Mouse (Mus musculus) midbrain, embryonic 12.5 days (tissue): ENCODE results near the gene Mospd3. TPM values are rescaled to one million over a fixed set of nuclear protein-coding genes. Genes with fewer than 3 reads are reported as not detected.
A peak's percentile ranks its signal among the peaks of the same experiment; 100 is the strongest.
"Not testable (repeated sequence)": the region's sequence is repeated elsewhere in the genome, so short reads cannot be mapped to it uniquely, and the experiment has no call there.

Experiments
- ATAC-seq: fragments of 200-750 bp; cut with Nextera tagmentation; 2 replicates; pipeline ENCODE4 v1.8.0; 2017; ENCODE audit warnings: low read depth, moderate TSS enrichment, moderate library complexity; ENCODE audit not compliant: low FRiP score
- H3K27ac ChIP-seq: fragments of 300-500 bp; sonication (generic); replicated peaks from 2 replicates; pipeline ENCODE4 v1.5.1; 2016; ENCODE audit warnings: mild to moderate bottlenecking
- H3K27me3 ChIP-seq: fragments of 300-500 bp; sonication (generic); 2 replicates; pipeline ENCODE4 v1.6.1; 2016; ENCODE audit warnings: mild to moderate bottlenecking
- H3K36me3 ChIP-seq: fragments of 300-500 bp; sonication (generic); 2 replicates; pipeline ENCODE4 v1.6.1; 2016
- H3K4me1 ChIP-seq: fragments of 300-500 bp; sonication (generic); 2 replicates; pipeline ENCODE4 v1.6.1; 2016
- H3K4me2 ChIP-seq: fragments of 300-500 bp; sonication (generic); replicated peaks from 2 replicates; pipeline ENCODE4 v1.6.1; 2016; ENCODE audit warnings: mild to moderate bottlenecking, moderate library complexity
- H3K4me3 ChIP-seq: fragments of 300-500 bp; sonication (generic); 2 replicates; pipeline ENCODE4 v1.5.1; 2016; ENCODE audit warnings: mild to moderate bottlenecking
- H3K9ac ChIP-seq: fragments of 300-500 bp; sonication (generic); replicated peaks from 2 replicates; pipeline ENCODE4 v1.6.1; 2016; ENCODE audit warnings: mild to moderate bottlenecking, moderate library complexity
- H3K9me3 ChIP-seq: fragments of 300-500 bp; sonication (generic); 2 replicates; pipeline ENCODE4 v1.6.1; 2016; ENCODE audit warnings: mild to moderate bottlenecking
- WGBS: fragments of 180-500 bp; shearing (Covaris S2); methylation state at CpG from one replicate; pipeline ENCODE4 v1.1.7; 2016; 5-methylcytosine and 5-hydroxymethylcytosine counted together
- polyA plus RNA-seq: library from polyadenylated mRNA; unstranded; fragments of >200 nt; fragmentation: Nextera tagmentation; extraction: Ambion mirVana; gene quantifications from 2 replicates; pipeline ENCODE4 v1.2.1, GENCODE M21; 2016

Mospd3 gene
- polyA plus RNA-seq, 1 experiment from 2014 or later, result 31.9 TPM

GRCm38 (mm10) chr5:137633397-137634084, 32.7 kb upstream of the Mospd3 start:
- H3K4me2 ChIP-seq, result no peak overlapping the region
- 84% methylated on average over 12 of the region's 12 CpGs for WGBS

GRCm38 (mm10) chr5:137631591-137631990, 30.7 kb upstream of the Mospd3 start:
- H3K4me1 ChIP-seq, result peaks cover 38% of the 10 kb centered on the region
- no peak overlapping the region for H3K4me3 ChIP-seq
- peaks cover 34% of the 10 kb centered on the region for H3K36me3 ChIP-seq
- H3K27me3 ChIP-seq, result no peaks in the 10 kb centered on the region
- H3K4me2 ChIP-seq, result peak overlapping the region; percentile 90
- H3K9ac ChIP-seq, result no peak overlapping the region
- peak overlapping the region; percentile 39; the same call in 1 of the 2 replicates for H3K27ac ChIP-seq
- no peak for ATAC-seq
- WGBS, result 79% methylated on average over 4 of the region's 4 CpGs
- no peaks in the 10 kb centered on the region for H3K9me3 ChIP-seq

More at GRCm38 (mm10) chr5:137633397-137634084, 32.7 kb upstream of the Mospd3 start:
- Histone ChIP-seq H3K27me3 (no peaks in the 10 kb centered on the region), H3K36me3 (peaks cover 54% of the 10 kb centered on the region), H3K9me3 (no peaks in the 10 kb centered on the region), H3K27ac (no peak overlapping the region), H3K9ac (0 out of 2 replicates have a peak overlapping the region, but pooled peaks have one; percentile 31), H3K4me3 (no peak overlapping the region), H3K4me1 (peaks cover 33% of the 10 kb centered on the region)
- no peak for ATAC-seq

GRCm38 (mm10) chr5:137631171-137631570, 30.3 kb upstream of the Mospd3 start:
- H3K27ac ChIP-seq, result peak overlapping the region; percentile 39
- ATAC-seq, result no peak
- 73% methylated on average over 9 of the region's 9 CpGs for WGBS
- H3K4me3 ChIP-seq, result no peak overlapping the region
- H3K4me2 ChIP-seq, result peak overlapping the region; percentile 90
- H3K27me3 ChIP-seq, result no peaks in the 10 kb centered on the region
- no peaks in the 10 kb centered on the region for H3K9me3 ChIP-seq
- peaks cover 30% of the 10 kb centered on the region for H3K36me3 ChIP-seq
- peak overlapping the region; percentile 77; the same call in 1 of the 2 replicates for H3K9ac ChIP-seq
- H3K4me1 ChIP-seq, result peaks cover 38% of the 10 kb centered on the region

- H3K36me3 ChIP-seq, result peaks cover 24% of the 10 kb centered on the region
- H3K9ac ChIP-seq, result peak overlapping the region; percentile 77
- H3K27me3 ChIP-seq, result no peaks in the 10 kb centered on the region
- H3K4me2 ChIP-seq, result peak overlapping the region; percentile 90
- H3K4me3 ChIP-seq, result peak overlapping the region; percentile 71
- whole genome bisulfite sequencing, result 54% methylated on average over 3 of the region's 3 CpGs
- no peak for ATAC-seq
- peak overlapping the region; percentile 39; the same call in 1 of the 2 replicates for H3K27ac ChIP-seq
- H3K4me1 ChIP-seq, result peaks cover 40% of the 10 kb centered on the region
- no peaks in the 10 kb centered on the region for H3K9me3 ChIP-seq
Observed at GRCm38 (mm10) chr5:137630602-137631001, 29.7 kb upstream of the Mospd3 start.

- Histone ChIP-seq H3K4me2 (peak overlapping the region; percentile 90), H3K9ac (peak overlapping the region; percentile 77), H3K4me3 (peak overlapping the region; percentile 71), H3K4me1 (peaks cover 41% of the 10 kb centered on the region), H3K27me3 (no peaks in the 10 kb centered on the region), H3K9me3 (no peaks in the 10 kb centered on the region), H3K27ac (peak overlapping the region; percentile 42; the same call in 1 of the 2 replicates), H3K36me3 (peaks cover 18% of the 10 kb centered on the region)
- no peak for ATAC-seq
- WGBS, result 30% methylated on average over 6 of the region's 6 CpGs
Observed at GRCm38 (mm10) chr5:137629906-137630545, 29.2 kb upstream of the Mospd3 start.

GRCm38 (mm10) chr5:137629306-137629721, 28.5 kb upstream of the Mospd3 start:
- Histone ChIP-seq H3K36me3 (peaks cover 17% of the 10 kb centered on the region), H3K9ac (peak overlapping the region; percentile 77), H3K27me3 (no peaks in the 10 kb centered on the region), H3K4me1 (peaks cover 46% of the 10 kb centered on the region), H3K9me3 (no peaks in the 10 kb centered on the region), H3K4me2 (peak overlapping the region; percentile 90), H3K27ac (peak overlapping the region; percentile 91), H3K4me3 (peak overlapping the region; percentile 71)
- WGBS, result 1% methylated on average over 23 of the region's 23 CpGs
- peak; percentile 45 for ATAC-seq

GRCm38 (mm10) chr5:137628498-137629305, 27.8 kb upstream of the Mospd3 start, which contains the start of the genes Fbxo24, Lrch4 and Gm20605:
Gene Fbxo24, minus strand, starts transcription at chr5:137629002.
Gene Lrch4, plus strand, starts transcription at chr5:137629121.
Gene Gm20605, plus strand, starts transcription at chr5:137629175.
- peak within 1 kb of the TSS; percentile 77 for H3K9ac ChIP-seq
- no peaks in the 10 kb centered on the region for H3K9me3 ChIP-seq
- H3K4me1 ChIP-seq, result peaks cover 46% of the 10 kb centered on the region
- peak within 1 kb of the TSS; percentile 91 for H3K27ac ChIP-seq
- peak within 1 kb of the TSS; percentile 71 for H3K4me3 ChIP-seq
- under 1% methylated on average over 45 of the region's 46 CpGs for WGBS
- H3K36me3 ChIP-seq, result peaks cover 11% of the 10 kb centered on the region
- no peaks in the 10 kb centered on the region for H3K27me3 ChIP-seq
- H3K4me2 ChIP-seq, result peak within 1 kb of the TSS; percentile 90
- peak; percentile 99 for ATAC-seq

- Histone ChIP-seq H3K27ac (peak overlapping the region; percentile 85), H3K27me3 (peaks cover under 1% of the 10 kb centered on the region; the same call in 1 of the 2 replicates), H3K36me3 (0 out of 2 replicates have a peak, but pooled peaks cover 4% of the 10 kb centered on the region), H3K4me1 (peaks cover 46% of the 10 kb centered on the region), H3K9me3 (no peaks in the 10 kb centered on the region), H3K4me2 (peak overlapping the region; percentile 66), H3K9ac (peak overlapping the region; percentile 59), H3K4me3 (peak overlapping the region; percentile 71)
- 4% methylated on average over 9 of the region's 9 CpGs for WGBS
- no peak for ATAC-seq
Observed at GRCm38 (mm10) chr5:137627991-137628390, 27.1 kb upstream of the Mospd3 start.

- Histone ChIP-seq H3K4me2 (no peak overlapping the region), H3K27ac (no peak overlapping the region), H3K9me3 (no peaks in the 10 kb centered on the region), H3K9ac (no peak overlapping the region), H3K4me1 (peaks cover 12% of the 10 kb centered on the region), H3K4me3 (no peak overlapping the region), H3K27me3 (peaks cover 4% of the 10 kb centered on the region; the same call in 1 of the 2 replicates), H3K36me3 (no peaks in the 10 kb centered on the region)
- WGBS, result 83% methylated on average over 11 of the region's 11 CpGs
- ATAC-seq, result no peak
Observed at GRCm38 (mm10) chr5:137623937-137624530, 23.2 kb upstream of the Mospd3 start.

GRCm38 (mm10) chr5:137615347-137615746, 14.5 kb upstream of the Mospd3 start:
- Histone ChIP-seq H3K27ac (no peak overlapping the region), H3K4me3 (no peak overlapping the region), H3K36me3 (no peaks in the 10 kb centered on the region), H3K4me2 (no peak overlapping the region), H3K4me1 (peaks cover 25% of the 10 kb centered on the region), H3K9ac (no peak overlapping the region), H3K27me3 (0 out of 2 replicates have a peak, but pooled peaks cover 7% of the 10 kb centered on the region), H3K9me3 (no peaks in the 10 kb centered on the region)
- ATAC-seq, result no peak
- whole genome bisulfite sequencing, result 85% methylated on average over 7 of the region's 7 CpGs

GRCm38 (mm10) chr5:137614921-137615320, 14.1 kb upstream of the Mospd3 start:
- not testable (repeated sequence) for H3K4me2 ChIP-seq, H3K36me3 ChIP-seq, ATAC-seq, H3K9me3 ChIP-seq, H3K27me3 ChIP-seq, H3K27ac ChIP-seq, H3K4me3 ChIP-seq, H3K9ac ChIP-seq
- 92% methylated on average over 2 of the region's 2 CpGs for WGBS
- H3K4me1 ChIP-seq, result peaks cover 28% of the 10 kb centered on the region
